Mouse (Mus musculus): Measurements from ENCODE around the gene Vps18. TPM values are rescaled to one million over a fixed set of nuclear protein-coding genes. Genes with fewer than 3 reads are reported as not detected.

Gene Vps18
- 6.5 and 6.6 TPM in 2 replicates for polyA plus RNA-seq (2015; fragmentation: Nextera tagmentation; extraction: Ambion mirVana)

DNA sequence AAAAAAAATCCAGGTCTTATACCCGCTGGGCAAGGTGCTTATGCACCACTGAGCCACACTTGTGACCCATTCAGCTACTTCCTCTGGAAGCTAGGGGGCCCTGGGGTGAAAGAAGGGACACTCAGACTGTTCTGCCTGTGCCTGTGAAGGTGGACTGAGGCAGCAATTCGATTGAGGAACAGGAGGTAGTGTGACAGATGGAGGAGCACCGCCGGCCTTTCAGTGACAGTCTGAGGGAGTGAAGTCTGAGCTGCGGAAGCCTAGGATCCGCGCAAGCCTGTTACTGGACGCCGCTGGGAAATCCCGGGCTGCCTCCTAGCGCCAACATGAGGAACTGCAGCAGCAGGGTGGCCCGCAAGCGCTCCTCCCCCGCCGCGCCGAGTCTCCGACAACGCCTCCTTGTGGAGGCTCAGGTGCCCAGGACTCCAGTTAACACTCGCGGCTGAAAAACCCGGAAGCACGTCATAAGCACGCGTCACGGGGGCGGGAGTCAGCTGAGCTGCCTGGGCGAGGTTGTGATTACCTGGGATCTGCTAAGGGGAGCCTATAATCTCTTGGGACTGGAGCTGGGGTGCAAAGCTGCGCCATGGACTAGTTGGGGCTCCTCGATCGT lies at the start of gene Vps18:
TSS of gene Vps18 (plus strand) at position 471 of the 613 bp plus-strand sequence.
- peak; percentile 95 for DNase-seq
- whole genome bisulfite sequencing (ENCODE audit: insufficient replicate concordance), result under 1% methylated on average over 31 of the region's 31 CpGs
- peaks cover 25% of the 10 kb centered on the region for H3K4me1 ChIP-seq (replicated peaks)
- H3K4me2 ChIP-seq, result peak within 1 kb of the TSS; percentile 93
- peak; percentile 93 for ATAC-seq (ENCODE audit: low read depth)
- H3K27me3 ChIP-seq, result no peaks in the 10 kb centered on the region
- peak within 1 kb of the TSS; percentile 75 for H3K4me3 ChIP-seq (replicated peaks)
- H3K27ac ChIP-seq, result peak within 1 kb of the TSS; percentile 64
- H3K36me3 ChIP-seq, result peaks cover 29% of the 10 kb centered on the region
- peak within 1 kb of the TSS; percentile 84 for H3K9ac ChIP-seq
- no peaks in the 10 kb centered on the region for H3K9me3 ChIP-seq (replicated peaks)

DNA sequence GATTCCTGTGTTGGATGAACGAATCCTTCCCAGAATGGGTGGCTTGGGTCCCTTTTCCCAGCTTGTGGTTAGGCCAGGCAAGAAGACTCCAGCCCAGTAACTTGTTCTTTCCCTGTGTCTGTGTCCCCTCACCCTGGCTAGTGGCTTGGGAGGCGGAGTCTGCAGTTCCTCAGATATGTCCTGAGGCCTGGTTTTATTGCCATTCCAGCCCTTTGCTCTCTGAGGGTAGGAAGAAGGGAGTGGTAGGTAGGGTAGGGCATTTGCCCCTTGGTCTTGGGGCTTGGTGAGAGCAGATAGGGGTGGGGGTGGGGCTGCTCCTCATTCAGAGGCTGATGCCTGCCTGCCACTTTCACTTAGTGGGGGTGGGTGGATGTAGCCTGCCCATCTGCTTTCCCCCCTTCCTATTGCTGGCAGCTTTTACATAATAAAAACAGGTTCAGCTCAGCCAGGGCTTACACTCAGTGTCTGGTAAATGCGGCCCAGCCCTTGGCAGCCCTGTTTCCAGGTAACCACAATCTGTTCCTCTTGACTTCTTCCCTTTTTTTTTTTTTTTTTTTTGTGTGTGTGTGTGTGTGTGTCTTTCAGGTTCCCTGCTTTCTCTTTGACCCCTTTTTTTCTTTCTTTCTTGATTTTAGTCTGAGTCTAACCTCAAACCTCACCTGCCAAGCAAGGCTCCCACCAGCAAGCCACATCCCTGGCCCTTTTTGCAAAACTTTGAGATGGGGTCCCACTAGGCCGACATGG lies 48.3 kb upstream of the Vps18 start:
- ATAC-seq (ENCODE audit: low read depth) (no peak), DNase-seq (no peak)
- no peaks in the 10 kb centered on the region for H3K9me3 ChIP-seq (replicated peaks)
- H3K4me2 ChIP-seq, result no peak overlapping the region
- H3K27me3 ChIP-seq, result peaks cover 65% of the 10 kb centered on the region
- 50% methylated on average over 4 of the region's 4 CpGs for WGBS (ENCODE audit: insufficient replicate concordance)
- peaks cover 12% of the 10 kb centered on the region for H3K4me1 ChIP-seq (replicated peaks)
- H3K4me3 ChIP-seq (replicated peaks), result no peak overlapping the region
- no peak overlapping the region for H3K27ac ChIP-seq
- H3K36me3 ChIP-seq, result no peaks in the 10 kb centered on the region
- H3K9ac ChIP-seq, result no peak overlapping the region

DNA sequence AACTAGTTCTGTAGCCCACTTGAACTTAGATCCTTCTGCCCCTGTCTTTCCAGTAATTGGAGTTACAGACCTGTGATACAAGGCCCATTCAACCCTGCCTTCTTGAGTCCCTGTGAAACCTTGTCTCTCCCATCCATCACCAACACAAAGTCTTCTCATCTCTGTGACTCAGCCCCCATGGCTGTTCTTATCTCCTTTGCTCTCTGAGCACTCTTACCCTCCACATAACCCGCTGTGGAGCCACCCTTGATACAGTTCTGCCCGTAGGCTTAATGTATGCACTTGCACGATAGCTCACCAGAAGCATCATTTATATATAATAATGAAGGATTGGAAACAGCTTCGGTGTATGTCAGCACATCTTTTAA lies 47.7 kb upstream of the Vps18 start:
- H3K27ac ChIP-seq, result no peak overlapping the region
- peaks cover 59% of the 10 kb centered on the region for H3K27me3 ChIP-seq
- peaks cover 12% of the 10 kb centered on the region for H3K4me1 ChIP-seq (replicated peaks)
- no peaks in the 10 kb centered on the region for H3K9me3 ChIP-seq (replicated peaks)
- no peaks in the 10 kb centered on the region for H3K36me3 ChIP-seq
- no peak for DNase-seq
- H3K9ac ChIP-seq, result no peak overlapping the region
- no peak for ATAC-seq (ENCODE audit: low read depth)
- no peak overlapping the region for H3K4me3 ChIP-seq (replicated peaks)
- no peak overlapping the region for H3K4me2 ChIP-seq
- 60% methylated on average over 4 of the region's 4 CpGs for WGBS (ENCODE audit: insufficient replicate concordance)

DNA sequence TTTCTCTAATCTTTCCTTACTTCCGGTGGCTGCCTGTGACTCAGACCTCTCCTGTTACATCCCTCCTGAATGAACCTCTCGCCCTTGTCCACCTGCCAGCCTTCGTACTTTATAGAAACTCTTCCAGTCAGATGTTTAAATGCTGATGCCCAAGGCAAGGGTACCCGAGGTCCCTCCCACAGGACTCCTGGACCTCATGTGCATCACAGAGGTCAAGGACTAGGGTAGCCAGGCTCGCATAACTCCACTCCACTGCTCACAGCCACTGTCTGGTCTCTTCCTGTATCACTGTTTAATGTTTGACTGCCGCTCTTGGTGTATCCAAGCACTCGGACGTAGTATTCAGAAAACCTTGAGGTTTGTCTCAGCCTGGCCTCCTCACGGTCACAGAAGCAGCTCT lies 46.0 kb upstream of the Vps18 start:
- Histone ChIP-seq H3K4me2 (no peak overlapping the region), H3K27ac (no peak overlapping the region), H3K27me3 (peaks cover 42% of the 10 kb centered on the region), H3K4me1 (replicated peaks) (peaks cover 4% of the 10 kb centered on the region), H3K4me3 (replicated peaks) (no peak overlapping the region), H3K36me3 (no peaks in the 10 kb centered on the region), H3K9ac (no peak overlapping the region), H3K9me3 (replicated peaks) (no peaks in the 10 kb centered on the region)
- no peak for DNase-seq
- no peak for ATAC-seq (ENCODE audit: low read depth)
- WGBS (ENCODE audit: insufficient replicate concordance), result 58% methylated on average over 9 of the region's 9 CpGs

DNA sequence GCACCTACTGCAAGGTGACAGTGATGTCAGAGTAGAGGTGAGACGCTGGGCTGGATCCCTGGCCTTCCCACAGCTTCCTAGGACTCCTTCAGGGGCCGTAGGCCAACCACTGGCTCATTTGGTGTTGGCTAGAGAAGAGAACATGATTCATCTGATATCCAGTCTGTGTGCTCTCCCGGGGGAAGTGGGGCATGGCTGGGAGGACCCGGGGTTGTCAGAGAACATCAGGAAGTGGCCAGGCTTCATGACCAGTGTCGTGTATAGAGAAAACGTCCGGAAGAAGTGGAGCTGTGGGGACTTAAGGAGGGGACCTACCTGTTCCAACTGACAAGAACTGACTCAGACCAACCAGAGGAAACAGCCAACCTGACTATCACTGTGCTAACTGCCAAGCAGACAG lies 43.3 kb upstream of the Vps18 start:
- WGBS (ENCODE audit: insufficient replicate concordance), result 45% methylated on average over 7 of the region's 7 CpGs
- ATAC-seq (ENCODE audit: low read depth), result no peak
- Histone ChIP-seq H3K27ac (no peak overlapping the region), H3K27me3 (peaks cover 19% of the 10 kb centered on the region), H3K36me3 (no peaks in the 10 kb centered on the region), H3K4me1 (replicated peaks) (no peaks in the 10 kb centered on the region), H3K4me3 (replicated peaks) (no peak overlapping the region), H3K9me3 (replicated peaks) (no peaks in the 10 kb centered on the region), H3K4me2 (no peak overlapping the region), H3K9ac (no peak overlapping the region)
- no peak for DNase-seq

DNA sequence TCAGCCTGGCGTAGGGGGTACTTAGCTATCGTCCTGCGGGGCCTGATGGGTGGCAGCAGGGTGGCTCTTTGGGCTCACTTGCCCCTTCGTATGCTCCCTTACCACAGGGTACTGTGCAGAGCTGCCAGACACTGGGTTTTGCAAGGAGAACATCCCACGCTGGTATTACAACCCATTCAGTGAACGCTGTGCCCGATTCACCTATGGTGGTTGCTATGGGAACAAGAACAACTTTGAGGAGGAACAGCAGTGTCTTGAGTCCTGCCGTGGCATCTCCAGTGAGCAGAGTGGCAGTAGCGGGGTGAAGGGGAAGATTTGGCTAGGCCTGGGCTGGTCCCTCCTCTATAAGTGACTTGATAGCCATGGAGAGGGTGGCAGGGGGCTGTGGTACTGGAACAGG lies 40.6 kb upstream of the Vps18 start:
- peaks cover 10% of the 10 kb centered on the region for H3K27me3 ChIP-seq
- WGBS (ENCODE audit: insufficient replicate concordance), result 73% methylated on average over 9 of the region's 9 CpGs

DNA sequence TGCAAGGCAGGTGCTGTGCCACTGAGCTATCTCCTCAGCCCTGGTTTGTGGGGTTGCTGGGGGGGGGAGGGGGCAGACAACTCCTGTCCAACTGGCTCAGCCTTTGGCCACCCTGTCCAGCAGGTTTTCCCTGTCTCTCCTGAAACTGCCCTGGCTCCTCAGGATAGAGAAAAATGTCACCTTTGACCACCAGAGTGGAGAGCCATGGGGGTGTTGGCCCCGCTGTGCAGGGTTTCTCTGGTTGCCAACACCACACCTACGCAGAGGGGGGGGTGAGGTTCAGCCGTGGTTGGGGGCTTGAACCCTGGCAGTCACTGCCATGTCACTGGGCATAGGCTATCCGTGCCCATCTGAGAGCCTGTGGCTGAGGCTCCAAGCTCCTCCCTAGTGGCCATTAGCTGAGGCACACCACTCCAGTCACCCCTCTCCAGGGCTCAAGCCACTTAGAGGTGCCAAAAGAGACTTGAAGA lies 38.9 kb upstream of the Vps18 start:
- Histone ChIP-seq H3K4me1 (replicated peaks) (peaks cover 10% of the 10 kb centered on the region), H3K4me2 (no peak overlapping the region), H3K9ac (no peak overlapping the region), H3K27me3 (peaks cover 20% of the 10 kb centered on the region), H3K4me3 (replicated peaks) (no peak overlapping the region), H3K36me3 (no peaks in the 10 kb centered on the region), H3K9me3 (replicated peaks) (no peaks in the 10 kb centered on the region), H3K27ac (no peak overlapping the region)
- 61% methylated on average over 4 of the region's 4 CpGs for WGBS (ENCODE audit: insufficient replicate concordance)
- ATAC-seq (ENCODE audit: low read depth) (no peak), DNase-seq (no peak)

More for the DNA sequence above, 40.6 kb upstream of the Vps18 start:
- no peaks in the 10 kb centered on the region for H3K36me3 ChIP-seq
- ATAC-seq (ENCODE audit: low read depth) (no peak), DNase-seq (no peak)
- H3K4me1 ChIP-seq (replicated peaks), result peaks cover 10% of the 10 kb centered on the region
- no peak overlapping the region for H3K4me2 ChIP-seq
- no peak overlapping the region for H3K4me3 ChIP-seq (replicated peaks)
- H3K9me3 ChIP-seq (replicated peaks), result no peaks in the 10 kb centered on the region
- H3K9ac ChIP-seq, result no peak overlapping the region
- H3K27ac ChIP-seq, result no peak overlapping the region

DNA sequence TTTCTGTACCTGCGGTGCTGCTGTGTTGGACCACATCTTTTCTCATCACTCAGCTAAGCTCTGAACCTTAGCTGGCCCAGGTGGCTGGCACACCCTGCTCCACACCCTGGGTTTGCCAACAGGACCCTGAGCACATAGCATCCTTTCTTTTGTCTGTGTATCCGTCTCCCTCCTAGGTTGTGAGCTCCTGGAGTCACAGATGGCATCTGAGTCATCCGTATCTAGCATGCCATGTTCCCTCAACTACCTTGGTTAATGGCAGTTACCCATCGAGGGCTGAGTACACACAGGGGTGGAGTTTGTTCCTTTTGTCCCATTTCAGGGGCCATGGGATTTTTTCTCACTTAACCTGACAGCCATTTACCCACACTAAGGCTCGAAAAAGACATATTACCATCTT lies 38.2 kb upstream of the Vps18 start:
- Histone ChIP-seq H3K27me3 (peaks cover 28% of the 10 kb centered on the region), H3K4me1 (replicated peaks) (peaks cover 10% of the 10 kb centered on the region), H3K9me3 (replicated peaks) (no peaks in the 10 kb centered on the region), H3K36me3 (no peaks in the 10 kb centered on the region), H3K9ac (no peak overlapping the region), H3K4me3 (replicated peaks) (no peak overlapping the region), H3K27ac (no peak overlapping the region), H3K4me2 (peak overlapping the region; percentile 58; the same call in 1 of the 2 replicates)
- no peak for ATAC-seq (ENCODE audit: low read depth)
- WGBS (ENCODE audit: insufficient replicate concordance), result 61% methylated on average over 5 of the region's 5 CpGs
- no peak for DNase-seq

DNA sequence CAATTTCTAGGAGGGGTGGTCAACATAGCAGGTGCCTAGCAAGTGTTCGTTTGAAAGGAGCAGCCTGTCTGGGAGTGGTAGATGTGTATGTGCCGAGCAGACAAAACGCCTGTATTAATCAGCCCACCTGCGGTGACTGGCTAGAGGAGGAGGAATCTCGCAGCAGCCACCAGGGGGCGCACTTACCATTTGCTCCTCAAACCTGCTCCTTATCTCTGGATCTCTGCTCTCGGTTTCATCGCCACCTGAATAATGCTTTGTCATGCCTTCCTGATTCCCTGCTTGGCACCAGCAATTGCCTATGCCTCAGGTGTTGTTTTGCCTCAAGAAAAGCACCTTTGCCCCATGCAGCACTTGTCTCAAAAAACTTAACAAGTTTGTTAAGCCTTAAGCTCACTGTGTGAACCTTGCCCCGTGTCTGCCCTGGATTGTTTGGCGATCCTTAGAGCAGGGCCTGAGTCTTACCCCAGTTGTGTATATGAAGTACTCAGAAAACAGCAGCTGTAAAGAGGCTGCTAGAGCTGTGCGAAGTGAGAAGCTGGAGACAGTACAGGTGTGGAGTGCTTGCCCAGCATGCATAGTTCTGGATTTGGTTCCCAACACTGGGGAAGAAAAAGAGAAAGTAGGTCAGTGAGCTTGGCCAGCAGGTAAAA lies 37.6 kb upstream of the Vps18 start:
- Histone ChIP-seq H3K9ac (peak overlapping the region; percentile 52), H3K27me3 (peaks cover 30% of the 10 kb centered on the region), H3K36me3 (no peaks in the 10 kb centered on the region), H3K27ac (no peak overlapping the region), H3K9me3 (replicated peaks) (no peaks in the 10 kb centered on the region), H3K4me1 (replicated peaks) (peaks cover 10% of the 10 kb centered on the region), H3K4me2 (peak overlapping the region; percentile 58), H3K4me3 (replicated peaks) (peak overlapping the region; percentile 18; the same call in 1 of the 2 replicates)
- DNase-seq (peak; percentile 81), ATAC-seq (ENCODE audit: low read depth) (peak; percentile 72)
- WGBS (ENCODE audit: insufficient replicate concordance), result 9% methylated on average over 11 of the region's 11 CpGs

DNA sequence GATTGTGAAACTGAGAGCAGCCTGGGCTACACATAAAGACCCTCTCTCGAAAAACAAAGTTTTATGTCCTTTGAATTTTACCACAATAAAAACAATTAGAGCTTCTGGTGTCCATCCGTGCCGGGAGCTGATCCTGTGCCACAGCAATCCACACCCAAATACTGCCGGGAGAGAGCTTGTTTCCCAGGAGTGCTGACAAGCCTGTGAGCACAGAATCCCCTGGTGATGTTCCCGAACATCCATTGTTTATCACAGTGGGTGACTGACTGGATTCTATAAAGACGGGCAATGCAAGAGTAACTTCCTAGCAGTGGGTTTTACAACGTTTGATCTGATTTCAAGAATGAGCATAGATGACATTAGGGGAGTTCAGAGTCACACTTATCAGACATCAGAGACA lies 33.6 kb upstream of the Vps18 start:
- no peak overlapping the region for H3K9ac ChIP-seq
- no peak overlapping the region for H3K4me2 ChIP-seq
- DNase-seq, result no peak
- no peak for ATAC-seq (ENCODE audit: low read depth)
- peaks cover 10% of the 10 kb centered on the region for H3K4me1 ChIP-seq (replicated peaks)
- 31% methylated on average over 7 of the region's 7 CpGs for WGBS (ENCODE audit: insufficient replicate concordance)
- H3K27ac ChIP-seq, result no peak overlapping the region
- H3K9me3 ChIP-seq (replicated peaks), result no peaks in the 10 kb centered on the region
- H3K4me3 ChIP-seq (replicated peaks), result no peak overlapping the region
- peaks cover 31% of the 10 kb centered on the region for H3K27me3 ChIP-seq
- H3K36me3 ChIP-seq, result no peaks in the 10 kb centered on the region

DNA sequence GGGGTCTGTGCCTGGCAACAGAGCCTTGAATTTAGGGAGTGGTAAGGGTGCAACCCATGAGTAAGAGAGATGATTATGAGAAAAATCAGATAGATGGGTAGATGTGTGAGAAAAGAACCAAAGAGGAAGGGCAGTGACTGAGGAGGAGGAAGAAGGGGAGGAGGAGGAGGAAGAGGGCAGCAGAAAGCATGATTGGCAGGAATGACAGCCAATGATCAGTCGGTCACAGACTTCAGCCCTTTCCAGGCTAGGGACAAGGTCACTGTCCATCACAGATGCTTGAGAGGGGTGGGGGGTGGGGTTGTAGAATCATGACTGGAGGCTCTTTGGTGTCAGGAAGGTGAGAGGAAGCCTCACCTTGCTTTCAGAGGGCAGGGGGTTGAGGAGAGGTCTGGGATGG lies 28.0 kb upstream of the Vps18 start:
- H3K4me3 ChIP-seq (replicated peaks), result no peak overlapping the region
- H3K27ac ChIP-seq, result no peak overlapping the region
- no peaks in the 10 kb centered on the region; the same call in 1 of the 2 replicates for H3K4me1 ChIP-seq (replicated peaks)
- no peaks in the 10 kb centered on the region for H3K9me3 ChIP-seq (replicated peaks)
- peaks cover 4% of the 10 kb centered on the region for H3K27me3 ChIP-seq
- ATAC-seq (ENCODE audit: low read depth) (no peak), DNase-seq (no peak)
- H3K36me3 ChIP-seq, result no peaks in the 10 kb centered on the region
- no peak overlapping the region for H3K4me2 ChIP-seq
- no peak overlapping the region for H3K9ac ChIP-seq
- 56% methylated on average over 1 of the region's 1 CpGs for WGBS (ENCODE audit: insufficient replicate concordance)
